Mouse (Mus musculus): ENCODE measurements around the gene Efcab8. TPM values are rescaled to one million over a fixed set of nuclear protein-coding genes. Genes with fewer than 3 reads are reported as not detected.
"Not testable (repeated sequence)": the region's sequence is repeated elsewhere in the genome, so short reads cannot be mapped to it uniquely, and the experiment has no call there.

Efcab8 gene
- total RNA-seq, 2 experiments from 2014 or later = 0.26 to 0.50 TPM

DNA sequence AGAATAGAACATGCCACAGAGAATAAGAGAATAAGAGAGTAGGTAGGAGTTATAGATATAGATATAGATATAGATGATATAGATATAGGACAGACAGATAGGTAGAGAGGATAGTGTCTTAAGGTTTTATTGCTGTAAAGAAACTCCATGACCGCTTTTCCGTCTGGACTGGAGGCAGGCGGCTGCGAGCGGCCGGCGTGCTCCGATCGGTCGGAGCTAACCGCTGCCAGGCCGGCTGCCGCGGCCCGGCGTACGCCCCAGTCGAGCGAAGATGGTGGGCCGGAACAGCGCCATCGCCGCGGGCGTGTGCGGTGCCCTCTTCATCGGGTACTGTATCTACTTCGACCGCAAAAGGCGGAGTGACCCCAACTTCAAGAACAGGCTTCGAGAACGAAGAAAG lies 46.2 kb downstream of the Efcab8 start:
- not testable (repeated sequence) for DNase-seq

- DNase-seq = no peak
Measured at GRCm38 (mm10) chr2:153827171-153827830, 47.6 kb downstream of the Efcab8 start.

DNA sequence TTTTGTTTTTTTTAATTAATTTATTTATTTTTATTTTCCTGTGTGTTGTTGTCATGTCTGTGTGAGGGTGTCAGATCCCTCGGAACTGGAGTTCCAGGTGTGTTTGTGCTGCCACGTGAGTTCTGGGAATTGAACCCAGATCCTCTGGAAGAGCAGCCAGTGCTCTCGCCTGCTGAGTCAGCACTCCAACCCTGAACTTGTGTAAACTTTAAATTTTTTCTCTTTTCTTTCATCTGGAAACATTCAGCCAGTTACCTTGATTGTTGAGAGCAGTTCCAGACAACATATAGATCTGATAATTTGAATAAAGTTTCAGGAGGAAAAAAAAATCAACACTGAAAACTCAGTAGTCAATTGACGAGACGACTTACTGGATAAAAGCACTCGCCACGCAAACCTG lies 49.0 kb downstream of the Efcab8 start:
- no peak for DNase-seq

DNA sequence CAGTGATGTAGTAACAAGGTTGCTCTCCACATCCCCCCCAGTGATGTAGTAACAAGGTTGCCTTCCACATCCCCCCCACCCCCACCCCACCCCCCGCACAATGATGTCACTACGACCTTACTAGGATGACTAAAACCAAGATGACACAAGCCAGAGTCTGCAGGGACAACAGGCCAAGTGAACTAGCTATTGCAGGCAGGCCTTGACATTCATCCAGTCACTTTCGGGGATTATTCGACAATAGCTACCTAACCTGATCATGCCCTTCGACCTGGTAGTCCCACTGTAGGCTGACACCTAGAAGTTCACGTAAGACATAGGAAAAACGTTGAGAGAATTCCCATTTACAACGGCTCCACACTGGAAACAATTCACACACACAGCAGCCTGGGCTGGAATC lies 53.6 kb downstream of the Efcab8 start:
- DNase-seq = no peak

DNA sequence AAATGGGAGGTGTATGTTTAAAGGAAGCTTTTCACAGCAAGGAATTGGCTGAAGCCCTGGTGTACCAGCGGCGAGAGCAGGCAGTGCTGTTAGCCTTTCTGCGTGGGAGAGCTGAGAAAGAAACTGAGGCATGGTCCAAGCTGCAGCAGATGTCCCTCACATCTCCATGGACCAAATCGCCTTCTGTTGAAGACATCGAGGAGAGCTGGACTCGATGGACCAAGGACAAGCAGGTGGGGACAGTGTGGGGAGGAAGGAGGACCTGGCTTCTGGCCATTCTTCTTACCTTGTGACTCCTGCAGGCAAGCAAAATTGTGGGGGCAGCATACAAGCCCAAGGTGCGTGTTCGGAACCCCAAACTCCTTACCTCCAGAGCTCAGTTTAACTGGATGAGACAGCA lies 63.1 kb downstream of the Efcab8 start:
- DNase-seq = no peak

DNA sequence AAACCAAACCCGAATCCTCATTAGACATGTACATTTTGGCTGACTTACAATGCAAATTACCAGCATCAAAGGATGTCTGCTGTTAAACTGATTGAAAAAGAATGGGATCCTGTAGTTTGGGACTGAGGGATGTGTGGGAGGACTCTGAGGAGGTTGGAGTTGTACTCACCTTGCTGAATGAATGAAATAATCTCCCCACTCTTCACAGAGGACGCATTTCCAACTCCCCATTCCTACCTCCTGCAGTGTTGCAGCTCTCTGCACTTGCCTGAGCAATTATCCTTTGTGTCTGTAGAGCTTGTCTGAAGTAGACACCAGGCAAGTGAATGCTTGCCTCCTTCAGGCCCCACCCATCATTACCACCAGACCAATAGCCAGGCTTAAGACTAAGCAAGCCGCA lies 68.7 kb downstream of the Efcab8 start:
- no peak for DNase-seq

DNA sequence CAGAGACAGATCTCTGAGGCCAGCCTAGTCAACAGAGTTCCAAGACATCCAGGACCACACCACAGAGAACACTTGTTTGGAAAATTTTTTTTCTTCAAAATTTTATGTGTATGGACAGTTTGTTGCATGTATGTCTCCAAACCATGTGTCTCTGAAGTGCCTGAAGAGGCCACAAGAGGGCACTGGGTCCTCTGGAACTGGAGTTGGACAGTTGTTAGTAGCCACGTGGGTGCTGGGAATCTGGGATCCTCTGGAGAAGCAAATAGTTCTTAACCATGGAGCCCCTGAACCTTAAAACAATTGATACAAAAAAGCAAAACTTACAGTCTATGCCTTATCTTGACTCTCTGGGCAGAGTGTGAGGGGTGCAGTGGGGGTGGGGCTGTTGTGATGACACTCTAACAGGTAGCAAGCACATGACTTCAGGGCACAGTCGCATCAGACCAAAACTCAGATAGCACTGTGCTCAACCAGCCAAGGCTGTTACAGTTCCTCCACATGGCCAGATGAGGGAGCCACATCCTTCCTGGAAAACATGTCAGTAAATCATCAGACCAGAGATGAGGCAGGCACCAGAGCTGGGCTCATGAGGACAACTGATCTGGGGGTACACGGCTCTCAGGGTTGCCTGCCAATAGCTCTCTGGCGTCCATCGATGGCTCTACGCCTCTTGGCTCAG lies 70.8 kb downstream of the Efcab8 start:
- DNase-seq = no peak

DNA sequence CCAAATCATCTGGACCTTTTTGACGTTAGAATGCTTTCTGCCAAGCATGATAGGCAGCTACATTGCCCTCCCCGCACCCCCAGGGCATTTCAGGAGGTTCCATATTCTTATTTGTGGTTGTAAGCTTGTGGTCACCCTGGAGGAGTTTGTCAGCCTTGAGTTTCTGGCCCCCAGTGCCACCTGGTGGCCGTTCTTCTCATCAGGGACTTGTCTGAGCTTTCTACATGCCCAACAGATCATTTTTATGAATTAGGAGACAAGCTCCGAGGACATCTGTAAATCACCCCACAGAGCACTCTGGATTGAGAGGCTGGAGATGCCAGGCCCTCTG lies 71.3 kb downstream of the Efcab8 start:
- peak; percentile 56 for DNase-seq

GRCm38 (mm10) chr2:153853544-153853943 lies 73.8 kb downstream of the Efcab8 start:
- no peak for DNase-seq

- DNase-seq = no peak
Measured at GRCm38 (mm10) chr2:153859581-153859980, 79.8 kb downstream of the Efcab8 start.

DNA sequence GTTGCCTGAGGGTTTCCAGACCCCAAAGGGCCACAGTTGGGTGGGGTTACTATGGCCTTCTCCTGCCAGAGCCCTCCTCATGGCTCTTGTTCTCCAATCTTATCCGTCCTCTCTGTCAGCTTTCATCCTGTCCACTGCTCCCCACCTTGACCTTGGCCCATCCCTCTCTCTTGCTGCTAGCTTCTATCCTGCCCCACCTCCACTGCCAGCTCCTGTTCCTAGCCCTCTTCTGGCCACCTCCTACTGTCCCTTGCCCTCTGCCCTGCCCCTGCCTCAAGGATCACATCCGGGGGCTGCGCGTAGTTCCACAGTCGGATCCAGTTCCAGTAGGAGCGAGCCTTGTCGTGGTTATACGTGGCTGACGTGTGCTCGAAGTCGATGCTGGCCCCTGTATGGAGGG lies 80.6 kb downstream of the Efcab8 start:
- no peak for DNase-seq

DNA sequence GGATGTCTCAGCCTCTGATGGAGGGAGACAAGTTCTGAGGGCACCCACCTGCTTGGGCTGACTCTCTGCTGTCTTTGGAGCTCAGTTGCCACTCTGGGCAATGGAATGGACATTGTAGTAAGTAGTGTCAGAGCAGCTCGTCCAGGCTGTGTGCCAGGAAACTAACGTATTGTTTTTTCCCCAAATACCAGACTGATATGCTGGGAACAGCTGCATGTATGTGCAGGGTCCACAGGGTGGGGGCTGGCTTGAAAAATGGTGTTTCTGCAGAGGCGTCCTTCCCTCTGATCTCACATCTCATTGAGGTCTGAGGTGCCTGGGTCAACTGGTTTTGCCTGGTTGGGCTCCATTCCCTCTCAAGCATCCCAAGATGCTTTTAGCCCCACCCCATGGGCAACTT lies 81.0 kb downstream of the Efcab8 start:
- DNase-seq = no peak

- no peak for DNase-seq
Measured at GRCm38 (mm10) chr2:153861960-153862359, 82.2 kb downstream of the Efcab8 start.

DNA sequence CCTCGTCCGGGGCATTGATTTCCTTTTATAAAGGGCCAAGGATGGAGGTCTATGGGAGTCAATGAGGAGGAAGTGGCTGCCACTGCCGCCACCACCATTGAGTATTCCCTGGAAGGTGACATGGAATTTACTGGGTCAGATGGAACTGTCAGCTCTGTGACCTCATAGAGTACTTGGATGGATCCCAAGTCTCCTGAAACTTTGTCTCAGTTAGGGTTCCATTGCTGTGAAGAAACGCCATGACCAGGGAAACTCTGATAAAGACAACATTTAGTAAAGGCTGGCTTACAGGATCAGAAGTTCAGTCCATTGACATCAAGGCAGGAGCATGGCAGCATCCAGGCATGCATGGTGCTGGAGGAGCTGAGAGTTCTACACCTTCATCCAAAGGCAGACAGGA lies 91.3 kb downstream of the Efcab8 start, which contains the start of gene Sun5:
Gene Sun5 (minus strand): TSS at position 101 of the 400 bp plus-strand sequence.
- DNase-seq = no peak

DNA sequence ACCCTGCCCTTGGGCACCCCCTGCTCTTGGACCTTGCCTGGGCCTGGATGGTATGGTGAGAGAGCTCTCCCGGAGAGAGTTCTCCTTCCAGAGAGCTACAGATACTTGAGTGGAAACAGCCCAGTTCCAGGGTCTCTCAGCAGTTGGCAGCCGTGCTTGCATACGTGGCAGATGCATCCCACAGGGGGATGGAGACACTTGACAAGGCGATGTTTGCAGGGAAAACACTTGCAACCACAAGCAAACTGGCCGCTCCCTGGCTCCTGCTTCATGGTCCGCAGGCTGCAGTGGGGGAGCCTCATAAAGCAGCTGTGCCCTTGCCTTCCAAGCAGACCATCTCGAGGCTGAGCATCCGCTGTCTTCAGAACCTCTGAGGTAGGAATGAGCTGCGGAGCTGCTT lies 95.0 kb downstream of the Efcab8 start, which contains the start of gene Bpifb2:
Gene Bpifb2 (plus strand): TSS at position 301 of the 400 bp plus-strand sequence.
- no peak for DNase-seq

Other genes with a start within 250 kb of the Efcab8 start
- gene Nol4l, start 250.0 kb upstream of the Efcab8 start, total RNA-seq (2021) = 1 to 10 TPM; 4.3 to 6.3 TPM
- gene Commd7, start 147.2 kb upstream of the Efcab8 start, total RNA-seq (2021) = 10 to 100 TPM; 16.6 to 21.5 TPM
- 1 to 10 TPM; 1.3 to 3.1 TPM for gene Dnmt3b, start 130.5 kb upstream of the Efcab8 start, total RNA-seq (2021)
- not detected for gene Dnmt3c, start 83.3 kb upstream of the Efcab8 start, total RNA-seq (2021)
- gene Mapre1, start 38.7 kb upstream of the Efcab8 start, total RNA-seq (2021) = 10 to 100 TPM; 77.6 to 87.5 TPM
- gene Sun5, start 91.2 kb downstream of the Efcab8 start, total RNA-seq (2021) = not detected
- gene Bpifb2, start 95.1 kb downstream of the Efcab8 start, total RNA-seq (2021) = not detected
- gene Bpifb6, start 120.5 kb downstream of the Efcab8 start, total RNA-seq (2021) = not detected
- not detected for gene Bpifb3, start 138.3 kb downstream of the Efcab8 start, total RNA-seq (2021)
- gene Bpifb4, start 158.3 kb downstream of the Efcab8 start, total RNA-seq (2021) = not detected
- not detected for gene Bpifa6, start 195.0 kb downstream of the Efcab8 start, total RNA-seq (2021)
- gene Bpifa2, start 228.3 kb downstream of the Efcab8 start, total RNA-seq (2021) = not detected